Mouse (Mus musculus) lung, embryonic 16.5 days (tissue): ENCODE measurements around the gene Cox6a2. TPM values are rescaled to one million over a fixed set of nuclear protein-coding genes. Genes with fewer than 3 reads are reported as not detected.

Experiments
- ATAC-seq: fragments of 200-750 bp; cut with Nextera tagmentation; 2 replicates; pipeline ENCODE4 v1.8.0; 2017; ENCODE audit warnings: low read depth, mild to moderate bottlenecking, moderate library complexity
- H3K27ac ChIP-seq: fragments of 300-500 bp; sonication (generic); 2 replicates; pipeline ENCODE4 v1.5.1; 2014; ENCODE audit warnings: mild to moderate bottlenecking, control low read depth, low read length
- H3K27me3 ChIP-seq: fragments of 300-500 bp; sonication (generic); 2 replicates; pipeline ENCODE4 v1.6.1; 2014; ENCODE audit warnings: low read depth, low read length, mixed read lengths; ENCODE audit not compliant: control insufficient read depth, insufficient read depth
- H3K36me3 ChIP-seq: fragments of 300-500 bp; sonication (generic); 2 replicates; pipeline ENCODE4 v1.6.1; 2014; ENCODE audit warnings: low read length; ENCODE audit not compliant: control insufficient read depth, insufficient read depth
- H3K4me1 ChIP-seq: fragments of 300-500 bp; sonication (generic); replicated peaks from 2 replicates; pipeline ENCODE4 v1.6.1; 2014; ENCODE audit warnings: low read length, mixed read lengths; ENCODE audit not compliant: control insufficient read depth, insufficient read depth
- H3K4me2 ChIP-seq: fragments of 300-500 bp; sonication (generic); 2 replicates; pipeline ENCODE4 v1.6.1; 2014; ENCODE audit warnings: low read depth, low read length, control low read depth
- H3K4me3 ChIP-seq: fragments of 300-500 bp; sonication (generic); 2 replicates; pipeline ENCODE4 v1.5.1; 2014; ENCODE audit warnings: mild to moderate bottlenecking, low read length, control low read depth
- H3K9ac ChIP-seq: fragments of 300-500 bp; sonication (generic); 2 replicates; pipeline ENCODE4 v1.6.1; 2014; ENCODE audit warnings: low read length, control low read depth
- H3K9me3 ChIP-seq: fragments of 300-500 bp; sonication (generic); 2 replicates; pipeline ENCODE4 v1.6.1; 2016; ENCODE audit warnings: low read length; ENCODE audit not compliant: control insufficient read depth
- WGBS: fragments of 180-500 bp; shearing (Covaris S2); extraction: QIAGEN DNeasy Blood & Tissue Kit; methylation state at CpG from one replicate; pipeline ENCODE4 v1.1.7; 2014; 5-methylcytosine and 5-hydroxymethylcytosine counted together
- polyA plus RNA-seq: library from polyadenylated mRNA; unstranded; fragments of >200 nt; fragmentation: Nextera tagmentation; extraction: Ambion mirVana; gene quantifications from 2 replicates; pipeline ENCODE4 v1.2.1, GENCODE M21; 2015

The Cox6a2 gene
- polyA plus RNA-seq, 1 experiment from 2014 or later: 22.4 TPM

- H3K27ac ChIP-seq: no peak overlapping the region
- H3K36me3 ChIP-seq: no peaks in the 10 kb centered on the region
- H3K9ac ChIP-seq: no peak overlapping the region
- peak; percentile 52 for ATAC-seq
- no peaks in the 10 kb centered on the region for H3K9me3 ChIP-seq
- H3K27me3 ChIP-seq: no peaks in the 10 kb centered on the region
- H3K4me3 ChIP-seq: no peak overlapping the region
- H3K4me2 ChIP-seq: no peak overlapping the region
- no peaks in the 10 kb centered on the region for H3K4me1 ChIP-seq
- 2% methylated on average over 4 of the region's 4 CpGs for WGBS
Measured at GRCm38 (mm10) chr7:128208187-128208586, 2.0 kb upstream of the Cox6a2 start.

GRCm38 (mm10) chr7:128205695-128206094, 492 bp downstream of the Cox6a2 start:
- Histone ChIP-seq H3K4me3 (no peak overlapping the region), H3K27ac (no peak overlapping the region), H3K9ac (no peak overlapping the region), H3K36me3 (no peaks in the 10 kb centered on the region), H3K4me1 (no peaks in the 10 kb centered on the region), H3K4me2 (no peak overlapping the region), H3K27me3 (no peaks in the 10 kb centered on the region), H3K9me3 (no peaks in the 10 kb centered on the region)
- WGBS: 76% methylated on average over 18 of the region's 18 CpGs
- ATAC-seq: no peak

GRCm38 (mm10) chr7:128204179-128204578, 2.0 kb downstream of the Cox6a2 start:
- WGBS: 85% methylated on average over 8 of the region's 8 CpGs
- Histone ChIP-seq H3K27ac (no peak overlapping the region), H3K4me2 (no peak overlapping the region), H3K9me3 (no peaks in the 10 kb centered on the region), H3K4me3 (no peak overlapping the region), H3K36me3 (no peaks in the 10 kb centered on the region), H3K9ac (no peak overlapping the region), H3K4me1 (no peaks in the 10 kb centered on the region), H3K27me3 (no peaks in the 10 kb centered on the region)
- ATAC-seq: no peak

GRCm38 (mm10) chr7:128203071-128203470, 3.1 kb downstream of the Cox6a2 start:
- Histone ChIP-seq H3K4me1 (no peaks in the 10 kb centered on the region), H3K36me3 (no peaks in the 10 kb centered on the region), H3K27ac (no peak overlapping the region), H3K4me3 (no peak overlapping the region), H3K9me3 (no peaks in the 10 kb centered on the region), H3K27me3 (no peaks in the 10 kb centered on the region), H3K4me2 (no peak overlapping the region), H3K9ac (no peak overlapping the region)
- ATAC-seq: no peak
- 81% methylated on average over 9 of the region's 9 CpGs for WGBS

- H3K9ac ChIP-seq: no peak overlapping the region
- no peaks in the 10 kb centered on the region for H3K9me3 ChIP-seq
- ATAC-seq: no peak
- H3K27ac ChIP-seq: no peak overlapping the region
- no peaks in the 10 kb centered on the region for H3K27me3 ChIP-seq
- H3K4me2 ChIP-seq: no peak overlapping the region
- no peaks in the 10 kb centered on the region for H3K36me3 ChIP-seq
- H3K4me1 ChIP-seq: no peaks in the 10 kb centered on the region
- no peak overlapping the region for H3K4me3 ChIP-seq
- 79% methylated on average over 9 of the region's 9 CpGs for WGBS
Measured at GRCm38 (mm10) chr7:128201607-128202006, 4.6 kb downstream of the Cox6a2 start.

GRCm38 (mm10) chr7:128181691-128182090, 24.5 kb downstream of the Cox6a2 start:
- Histone ChIP-seq H3K36me3 (no peaks in the 10 kb centered on the region), H3K27ac (no peak overlapping the region), H3K9me3 (no peaks in the 10 kb centered on the region), H3K4me1 (no peaks in the 10 kb centered on the region), H3K27me3 (no peaks in the 10 kb centered on the region), H3K4me3 (no peak overlapping the region), H3K9ac (no peak overlapping the region), H3K4me2 (no peak overlapping the region)
- no peak for ATAC-seq
- WGBS: 82% methylated on average over 10 of the region's 10 CpGs

GRCm38 (mm10) chr7:128180546-128180945, 25.6 kb downstream of the Cox6a2 start:
- no peaks in the 10 kb centered on the region for H3K36me3 ChIP-seq
- no peaks in the 10 kb centered on the region for H3K27me3 ChIP-seq
- H3K4me1 ChIP-seq: no peaks in the 10 kb centered on the region
- no peak overlapping the region for H3K4me2 ChIP-seq
- no peak overlapping the region for H3K4me3 ChIP-seq
- H3K27ac ChIP-seq: no peak overlapping the region
- ATAC-seq: no peak
- H3K9me3 ChIP-seq: no peaks in the 10 kb centered on the region
- 52% methylated on average over 6 of the region's 6 CpGs for WGBS
- H3K9ac ChIP-seq: no peak overlapping the region

- Histone ChIP-seq H3K27me3 (no peaks in the 10 kb centered on the region), H3K4me3 (no peak overlapping the region), H3K27ac (no peak overlapping the region), H3K4me1 (no peaks in the 10 kb centered on the region), H3K4me2 (no peak overlapping the region), H3K36me3 (no peaks in the 10 kb centered on the region), H3K9me3 (no peaks in the 10 kb centered on the region), H3K9ac (no peak overlapping the region)
- no peak for ATAC-seq
- 74% methylated on average over 7 of the region's 7 CpGs for WGBS
Measured at GRCm38 (mm10) chr7:128180126-128180525, 26.1 kb downstream of the Cox6a2 start.

- WGBS: 57% methylated on average over 2 of the region's 2 CpGs
- H3K27ac ChIP-seq: no peak overlapping the region
- no peaks in the 10 kb centered on the region for H3K36me3 ChIP-seq
- no peak overlapping the region for H3K4me2 ChIP-seq
- no peak for ATAC-seq
- H3K4me1 ChIP-seq: no peaks in the 10 kb centered on the region
- H3K4me3 ChIP-seq: no peak overlapping the region
- H3K27me3 ChIP-seq: no peaks in the 10 kb centered on the region
- H3K9me3 ChIP-seq: no peaks in the 10 kb centered on the region
- H3K9ac ChIP-seq: no peak overlapping the region
Measured at GRCm38 (mm10) chr7:128178385-128178784, 27.8 kb downstream of the Cox6a2 start.

GRCm38 (mm10) chr7:128169996-128170395, 36.2 kb downstream of the Cox6a2 start:
- Histone ChIP-seq H3K27me3 (no peaks in the 10 kb centered on the region), H3K9ac (no peak overlapping the region), H3K4me2 (no peak overlapping the region), H3K36me3 (no peaks in the 10 kb centered on the region), H3K27ac (no peak overlapping the region), H3K4me1 (no peaks in the 10 kb centered on the region), H3K4me3 (no peak overlapping the region), H3K9me3 (no peaks in the 10 kb centered on the region)
- 69% methylated on average over 3 of the region's 3 CpGs for WGBS
- no peak for ATAC-seq
